Mouse (Mus musculus) liver, postnatal 0 days (tissue): Measurements from ENCODE around the gene Plcl2.

Experiments
- CTCF ChIP-seq: sonication (generic); IDR thresholded peaks from 2 replicates; pipeline ENCODE4 v1.5.1; 2016; ENCODE audit warnings: antibody characterized with exemption, low read depth
- EP300 ChIP-seq: IDR thresholded peaks from 2 replicates; pipeline ENCODE4 v1.6.1; 2016; ENCODE audit warnings: antibody characterized with exemption, low read depth, mild to moderate bottlenecking

DNA sequence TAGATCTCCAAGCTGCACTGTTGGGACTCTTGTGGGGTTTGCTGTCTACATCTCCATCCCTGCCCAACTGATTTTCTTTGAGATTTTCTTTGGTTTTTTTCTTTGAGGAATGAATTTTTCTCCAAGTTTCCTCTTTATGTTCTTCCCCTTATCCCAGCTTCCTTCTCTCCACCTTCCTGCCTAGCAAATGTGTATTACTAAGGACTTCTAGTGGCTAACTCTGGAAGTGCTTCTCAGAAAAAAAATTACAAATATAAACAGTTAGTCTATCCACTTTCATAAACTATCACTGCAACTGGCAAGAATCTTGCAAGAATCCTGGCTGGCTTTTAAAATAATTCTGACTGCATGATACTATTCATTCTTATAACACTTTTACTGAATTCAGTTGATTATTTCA is 119.5 kb downstream of the Plcl2 start:
- TF ChIP-seq CTCF (peak; percentile 48), EP300 (no peak)
